Mouse (Mus musculus): Measurements from ENCODE around the gene Lrrc4c. TPM values are rescaled to one million over a fixed set of nuclear protein-coding genes. Genes with fewer than 3 reads are reported as not detected.

The Lrrc4c gene
- polyA plus RNA-seq, 1 experiment = not detected

- no peaks in the 10 kb centered on the region for H3K4me1 ChIP-seq (ENCODE audit: control insufficient read depth, insufficient read depth, low read length)
- H3K9me3 ChIP-seq (replicated peaks; ENCODE audit: control insufficient read depth, insufficient read depth, low read length, poor library complexity, severe bottlenecking) = no peaks in the 10 kb centered on the region
- no peak overlapping the region for H3K27ac ChIP-seq (ENCODE audit: insufficient read depth, low read length)
- H3K4me3 ChIP-seq (ENCODE audit: low read depth, low read length) = no peak overlapping the region
- H3K36me3 ChIP-seq (ENCODE audit: control insufficient read depth, insufficient read depth, low read length, poor library complexity, severe bottlenecking) = no peaks in the 10 kb centered on the region
- H3K9ac ChIP-seq (ENCODE audit: low read depth, poor library complexity, severe bottlenecking) = no peak overlapping the region
- no peaks in the 10 kb centered on the region; the same call in 1 of the 2 replicates for H3K27me3 ChIP-seq (ENCODE audit: control insufficient read depth, insufficient read depth, low read length, poor library complexity, severe bottlenecking)
- TF ChIP-seq EP300 (IDR thresholded peaks at IDR 0.05; ENCODE audit: insufficient read depth, low read depth, low read length) (no peak), CTCF (IDR thresholded peaks at IDR 0.05; ENCODE audit: low read depth, low read length) (no peak), POLR2A (IDR thresholded peaks at IDR 0.05; ENCODE audit: insufficient read depth, low read length) (no peak)
Measured at GRCm38 (mm10) chr2:97391437-97391836, 1073.5 kb downstream of the Lrrc4c start.

GRCm38 (mm10) chr2:97391876-97392275 lies 1073.9 kb downstream of the Lrrc4c start:
- Histone ChIP-seq H3K27me3 (ENCODE audit: control insufficient read depth, insufficient read depth, low read length, poor library complexity, severe bottlenecking) (no peaks in the 10 kb centered on the region; the same call in 1 of the 2 replicates), H3K36me3 (ENCODE audit: control insufficient read depth, insufficient read depth, low read length, poor library complexity, severe bottlenecking) (no peaks in the 10 kb centered on the region), H3K4me3 (ENCODE audit: low read depth, low read length) (no peak overlapping the region), H3K9me3 (replicated peaks; ENCODE audit: control insufficient read depth, insufficient read depth, low read length, poor library complexity, severe bottlenecking) (no peaks in the 10 kb centered on the region), H3K27ac (ENCODE audit: insufficient read depth, low read length) (no peak overlapping the region), H3K9ac (ENCODE audit: low read depth, poor library complexity, severe bottlenecking) (no peak overlapping the region), H3K4me1 (ENCODE audit: control insufficient read depth, insufficient read depth, low read length) (no peaks in the 10 kb centered on the region)
- TF ChIP-seq CTCF (IDR thresholded peaks at IDR 0.05; ENCODE audit: low read depth, low read length) (no peak), EP300 (IDR thresholded peaks at IDR 0.05; ENCODE audit: insufficient read depth, low read depth, low read length) (no peak), POLR2A (IDR thresholded peaks at IDR 0.05; ENCODE audit: insufficient read depth, low read length) (no peak)

GRCm38 (mm10) chr2:97413066-97413465 lies 1095.1 kb downstream of the Lrrc4c start:
- TF ChIP-seq POLR2A (IDR thresholded peaks at IDR 0.05; ENCODE audit: insufficient read depth, low read length) (no peak), EP300 (IDR thresholded peaks at IDR 0.05; ENCODE audit: insufficient read depth, low read depth, low read length) (no peak), CTCF (IDR thresholded peaks at IDR 0.05; ENCODE audit: low read depth, low read length) (no peak)
- H3K27me3 ChIP-seq (ENCODE audit: control insufficient read depth, insufficient read depth, low read length, poor library complexity, severe bottlenecking) = no peaks in the 10 kb centered on the region
- no peak overlapping the region for H3K27ac ChIP-seq (ENCODE audit: insufficient read depth, low read length)
- H3K4me3 ChIP-seq (ENCODE audit: low read depth, low read length) = no peak overlapping the region
- no peak overlapping the region for H3K9ac ChIP-seq (ENCODE audit: low read depth, poor library complexity, severe bottlenecking)
- no peaks in the 10 kb centered on the region for H3K4me1 ChIP-seq (ENCODE audit: control insufficient read depth, insufficient read depth, low read length)
- H3K36me3 ChIP-seq (ENCODE audit: control insufficient read depth, insufficient read depth, low read length, poor library complexity, severe bottlenecking) = no peaks in the 10 kb centered on the region
- no peaks in the 10 kb centered on the region for H3K9me3 ChIP-seq (replicated peaks; ENCODE audit: control insufficient read depth, insufficient read depth, low read length, poor library complexity, severe bottlenecking)

- TF ChIP-seq POLR2A (IDR thresholded peaks at IDR 0.05; ENCODE audit: insufficient read depth, low read length) = no peak
- Histone ChIP-seq H3K4me1 (ENCODE audit: control insufficient read depth, insufficient read depth, low read length) (no peaks in the 10 kb centered on the region), H3K27me3 (ENCODE audit: control insufficient read depth, insufficient read depth, low read length, poor library complexity, severe bottlenecking) (no peaks in the 10 kb centered on the region), H3K36me3 (ENCODE audit: control insufficient read depth, insufficient read depth, low read length, poor library complexity, severe bottlenecking) (no peaks in the 10 kb centered on the region), H3K27ac (ENCODE audit: insufficient read depth, low read length) (no peak overlapping the region), H3K4me3 (ENCODE audit: low read depth, low read length) (no peak overlapping the region), H3K9me3 (replicated peaks; ENCODE audit: control insufficient read depth, insufficient read depth, low read length, poor library complexity, severe bottlenecking) (no peaks in the 10 kb centered on the region), H3K9ac (ENCODE audit: low read depth, poor library complexity, severe bottlenecking) (no peak overlapping the region)
Measured at GRCm38 (mm10) chr2:97414416-97415362, 1096.7 kb downstream of the Lrrc4c start.

- TF ChIP-seq CTCF (IDR thresholded peaks at IDR 0.05; ENCODE audit: low read depth, low read length) = no peak
- no peak for TF ChIP-seq EP300 (IDR thresholded peaks at IDR 0.05; ENCODE audit: insufficient read depth, low read depth, low read length)
- no peak for TF ChIP-seq POLR2A (IDR thresholded peaks at IDR 0.05; ENCODE audit: insufficient read depth, low read length)
- no peak overlapping the region for H3K27ac ChIP-seq (ENCODE audit: insufficient read depth, low read length)
- no peaks in the 10 kb centered on the region for H3K4me1 ChIP-seq (ENCODE audit: control insufficient read depth, insufficient read depth, low read length)
- no peak overlapping the region for H3K9ac ChIP-seq (ENCODE audit: low read depth, poor library complexity, severe bottlenecking)
- no peak overlapping the region for H3K4me3 ChIP-seq (ENCODE audit: low read depth, low read length)
- H3K27me3 ChIP-seq (ENCODE audit: control insufficient read depth, insufficient read depth, low read length, poor library complexity, severe bottlenecking) = no peaks in the 10 kb centered on the region
- H3K36me3 ChIP-seq (ENCODE audit: control insufficient read depth, insufficient read depth, low read length, poor library complexity, severe bottlenecking) = no peaks in the 10 kb centered on the region
- H3K9me3 ChIP-seq (replicated peaks; ENCODE audit: control insufficient read depth, insufficient read depth, low read length, poor library complexity, severe bottlenecking) = no peaks in the 10 kb centered on the region
Measured at GRCm38 (mm10) chr2:97434140-97434539, 1116.2 kb downstream of the Lrrc4c start.

- Histone ChIP-seq H3K27me3 (ENCODE audit: control insufficient read depth, insufficient read depth, low read length, poor library complexity, severe bottlenecking) (no peaks in the 10 kb centered on the region), H3K9me3 (replicated peaks; ENCODE audit: control insufficient read depth, insufficient read depth, low read length, poor library complexity, severe bottlenecking) (no peaks in the 10 kb centered on the region), H3K36me3 (ENCODE audit: control insufficient read depth, insufficient read depth, low read length, poor library complexity, severe bottlenecking) (no peaks in the 10 kb centered on the region), H3K4me3 (ENCODE audit: low read depth, low read length) (no peak overlapping the region), H3K9ac (ENCODE audit: low read depth, poor library complexity, severe bottlenecking) (no peak overlapping the region), H3K27ac (ENCODE audit: insufficient read depth, low read length) (no peak overlapping the region), H3K4me1 (ENCODE audit: control insufficient read depth, insufficient read depth, low read length) (no peaks in the 10 kb centered on the region)
- TF ChIP-seq EP300 (IDR thresholded peaks at IDR 0.05; ENCODE audit: insufficient read depth, low read depth, low read length) = no peak
Measured at GRCm38 (mm10) chr2:97435616-97436015, 1117.6 kb downstream of the Lrrc4c start.

Measured in ES-Bruce4 (cell line).